Mouse (Mus musculus) CH12.LX (cell line): ENCODE measurements around the gene Fcgr1. TPM values are rescaled to one million over a fixed set of nuclear protein-coding genes. Genes with fewer than 3 reads are reported as not detected.
A peak's percentile ranks its signal among the peaks of the same experiment; 100 is the strongest.

Experiments used
- DNase-seq: peaks from one replicate; pipeline ENCODE4 v3.0.0-alpha.2; 2013; ENCODE audit errors: extremely low read depth
- H3K27ac ChIP-seq: 2 replicates; pipeline ENCODE4 v1.5.1; 2012; ENCODE audit warnings: low read depth, mild to moderate bottlenecking, control low read depth, moderate library complexity; ENCODE audit not compliant: insufficient read depth
- H3K27me3 ChIP-seq: replicated peaks from 2 replicates; pipeline ENCODE3; 2012; ENCODE audit warnings: inconsistent platforms
- H3K36me3 ChIP-seq, 2 experiments: replicated peaks in 1 of 2; 2 replicates each; pipeline versions ENCODE3 to v1.6.1; 2012; ENCODE audit warnings: inconsistent platforms in 1 of 2, low read length in 1 of 2, mild to moderate bottlenecking in 1 of 2, mixed read lengths in 1 of 2, moderate library complexity in 1 of 2; ENCODE audit not compliant: control insufficient read depth in 1 of 2, insufficient read depth in 1 of 2
- H3K4me1 ChIP-seq, 2 experiments: 2 replicates each; pipeline ENCODE4 v1.6.1; 2012; ENCODE audit warnings: inconsistent platforms in 1 of 2, moderate library complexity in 1 of 2; ENCODE audit not compliant: insufficient read depth in 2 of 2, control insufficient read depth in 1 of 2
- H3K4me2 ChIP-seq: 2 replicates; pipeline ENCODE4 v1.6.1; 2012; ENCODE audit warnings: low read depth, mild to moderate bottlenecking, control low read depth; ENCODE audit not compliant: poor library complexity, insufficient read depth, severe bottlenecking
- H3K4me3 ChIP-seq, 3 experiments: fragments of 150-350 bp in 1 of 3; sonication (generic) in 1 of 3; replicated peaks in 1 of 3; 2 replicates each; pipeline versions ENCODE3 to v1.5.1; 2011 to 2012; ENCODE audit warnings: low read depth in 2 of 3, low read length in 2 of 3, mild to moderate bottlenecking in 2 of 3, moderate library complexity in 2 of 3, control low read depth in 1 of 3, improper control_type of control experiment in 1 of 3, inconsistent platforms in 1 of 3, mixed read lengths in 1 of 3; ENCODE audit not compliant: poor library complexity in 1 of 3
- H3K79me2 ChIP-seq: replicated peaks from 2 replicates; pipeline ENCODE4 v1.6.1; 2012; ENCODE audit warnings: mild to moderate bottlenecking, moderate library complexity; ENCODE audit not compliant: control insufficient read depth, poor library complexity, insufficient read depth, severe bottlenecking; ENCODE audit errors: extremely low read depth
- H3K9ac ChIP-seq: 2 replicates; pipeline ENCODE4 v1.6.1; 2012; ENCODE audit warnings: low read depth, mild to moderate bottlenecking, control low read depth, moderate library complexity; ENCODE audit not compliant: insufficient read depth
- H3K9me3 ChIP-seq: replicated peaks from 2 replicates; pipeline ENCODE3; 2012; ENCODE audit warnings: low read length, inconsistent platforms, mixed read lengths
- BHLHE40 ChIP-seq: IDR thresholded peaks from 2 replicates; pipeline ENCODE4 v1.6.1; 2011; ENCODE audit warnings: mild to moderate bottlenecking, low read depth, low read length, improper control_type of control experiment
- CHD1 ChIP-seq: IDR thresholded peaks from 2 replicates; pipeline ENCODE4 v1.6.1; 2012; ENCODE audit warnings: low read depth, low read length, improper control_type of control experiment, inconsistent platforms
- CTCF ChIP-seq, 2 experiments: IDR thresholded peaks in 1 of 2; conservative IDR thresholded peaks in 1 of 2; 2 replicates each; pipeline ENCODE4 v1.5.1; 2011 to 2012; ENCODE audit warnings: low read depth in 2 of 2, low read length in 2 of 2, improper control_type of control experiment in 1 of 2, inconsistent platforms in 1 of 2, mild to moderate bottlenecking in 1 of 2, moderate library complexity in 1 of 2
- ELF1 ChIP-seq: IDR thresholded peaks from 2 replicates; pipeline ENCODE4 v1.6.1; 2014; ENCODE audit warnings: low read depth, mild to moderate bottlenecking, inconsistent platforms, low read length, improper control_type of control experiment
- EP300 ChIP-seq: IDR thresholded peaks from 2 replicates; pipeline ENCODE4 v1.6.1; 2011; ENCODE audit warnings: low read length, improper control_type of control experiment
- ETS1 ChIP-seq: conservative IDR thresholded peaks from 2 replicates; pipeline ENCODE4 v1.6.1; 2012; ENCODE audit warnings: low read depth, mild to moderate bottlenecking, inconsistent platforms, low read length, improper control_type of control experiment, moderate library complexity
- JUN ChIP-seq: IDR thresholded peaks from 2 replicates; pipeline ENCODE4 v1.6.1; 2011; ENCODE audit warnings: low read depth, mild to moderate bottlenecking, low read length, improper control_type of control experiment, moderate library complexity; ENCODE audit not compliant: insufficient read depth
- JUND ChIP-seq: conservative IDR thresholded peaks from 2 replicates; pipeline ENCODE4 v1.6.1; 2011; ENCODE audit warnings: low read depth, low read length, improper control_type of control experiment
- MAZ ChIP-seq: IDR thresholded peaks from 2 replicates; pipeline ENCODE4 v1.6.1; 2012; ENCODE audit warnings: low read depth, mild to moderate bottlenecking, inconsistent platforms, low read length, improper control_type of control experiment, moderate library complexity
- NRF1 ChIP-seq: IDR thresholded peaks from 2 replicates; pipeline ENCODE4 v1.6.1; 2014; ENCODE audit warnings: low read depth, mild to moderate bottlenecking, inconsistent platforms, low read length, improper control_type of control experiment, moderate library complexity
- POLR2A ChIP-seq: IDR thresholded peaks from 2 replicates; pipeline ENCODE4 v1.6.1; 2011; ENCODE audit warnings: low read depth, mild to moderate bottlenecking, improper control_type of control experiment, low read length
- POLR2AphosphoS2 ChIP-seq: IDR thresholded peaks from 2 replicates; pipeline ENCODE4 v1.6.1; 2011; ENCODE audit warnings: low read depth, low read length, improper control_type of control experiment
- SIN3A ChIP-seq: IDR thresholded peaks from 2 replicates; pipeline ENCODE4 v1.6.1; 2012; ENCODE audit warnings: low read length, improper control_type of control experiment, inconsistent platforms
- SMC3 ChIP-seq: IDR thresholded peaks from 2 replicates; pipeline ENCODE4 v1.6.1; 2011; ENCODE audit warnings: low read depth, low read length, improper control_type of control experiment
- TBP ChIP-seq: conservative IDR thresholded peaks from 2 replicates; pipeline ENCODE4 v1.6.1; 2011; ENCODE audit warnings: low read depth, low read length, improper control_type of control experiment
- TCF12 ChIP-seq: IDR thresholded peaks from 2 replicates; pipeline ENCODE4 v1.6.1; 2014; ENCODE audit warnings: low read depth, mild to moderate bottlenecking, inconsistent platforms, low read length, improper control_type of control experiment
- UBTF ChIP-seq: IDR thresholded peaks from 2 replicates; pipeline ENCODE4 v1.6.1; 2012; ENCODE audit warnings: low read depth, mild to moderate bottlenecking, inconsistent platforms, low read length, improper control_type of control experiment, moderate library complexity
- ZC3H11A ChIP-seq: IDR thresholded peaks from 2 replicates; pipeline ENCODE4 v1.6.1; 2012; ENCODE audit warnings: low read depth, mild to moderate bottlenecking, inconsistent platforms, low read length, improper control_type of control experiment
- dilution Hi-C: fragments of 300-500 bp; cut with MboI; formaldehyde crosslinking; loops from 2 replicates; pipeline ENCODE4 v1.14.3; 2020; ENCODE audit warnings: low sequenced_read_pairs; ENCODE audit not compliant: extremely low pct_unique_long_range_greater_than_20kb, extremely low pct_ligation_motif_present
- in situ Hi-C: fragments of 300-500 bp; cut with MboI; formaldehyde crosslinking; loops from 3 replicates; pipeline ENCODE4 v1.14.3; 2019; ENCODE audit warnings: low sequenced_read_pairs, low pct_ligation_motif_present, low pct_unique_long_range_greater_than_20kb, mixed read lengths
- polyA plus RNA-seq: library from polyadenylated mRNA; unstranded; fragments of >175 nt; gene quantifications from 2 replicates; pipeline ENCODE4 v1.2.1, GENCODE M21; 2012; ENCODE audit warnings: low read depth; ENCODE audit not compliant: insufficient read length
- total RNA-seq, 2 experiments: library from RNA; depleted of rRNA; stranded (reverse); fragments of 300-350 nt in 1 of 2; fragments of >200 nt in 1 of 2; gene quantifications; 2 replicates each; pipeline ENCODE4 v1.2.3; 2012 to 2014

The Fcgr1 gene
- total and polyA plus RNA-seq, 3 experiments, result not detected

DNA sequence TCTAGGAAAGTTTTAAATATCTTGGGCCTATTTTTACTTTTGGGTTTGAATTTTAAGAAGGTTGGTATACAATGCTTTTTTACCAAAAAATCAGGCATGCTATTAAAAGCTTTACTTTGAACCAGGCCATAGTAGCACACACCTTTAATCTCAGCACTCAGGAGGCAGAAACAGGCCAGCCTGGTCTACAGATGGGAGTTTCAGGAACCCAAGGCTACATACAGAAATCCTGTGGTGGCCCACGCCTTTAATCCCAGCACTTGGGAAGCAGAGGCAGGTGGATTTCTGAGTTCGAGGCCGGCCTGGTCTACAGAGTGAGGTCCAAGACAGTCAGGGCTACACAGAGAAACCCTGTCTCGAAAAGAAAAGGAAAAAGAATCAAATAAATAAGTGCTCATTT, 26.2 kb downstream of the Fcgr1 start:
- Histone ChIP-seq H3K27me3 (no peaks in the 10 kb centered on the region), H3K4me3 (peak overlapping the region in 1 of 3 experiments; percentile 65), H3K36me3 (no peaks in the 10 kb centered on the region), H3K27ac (peak overlapping the region; percentile 96), H3K4me2 (peak overlapping the region; percentile 83), H3K9ac (peak overlapping the region; percentile 98), H3K79me2 (0 out of 2 replicates have a peak, but pooled peaks cover 10% of the 10 kb centered on the region), H3K9me3 (no peaks in the 10 kb centered on the region), H3K4me1 (peaks cover 0 to 37% of the 10 kb centered on the region in 2 experiments; a peak in 3 of 4 replicates)
- DNase-seq, result no peak
- in situ Hi-C loops (no loop called here), dilution Hi-C loops (no loop called here)
- TF ChIP-seq EP300 (no peak), ZC3H11A (no peak), NRF1 (no peak), SMC3 (no peak), ELF1 (no peak), ETS1 (no peak), BHLHE40 (no peak), POLR2A (no peak; the same call in 1 of the 2 replicates), TBP (no peak), TCF12 (no peak), JUN (no peak), UBTF (no peak), POLR2AphosphoS2 (no peak), CTCF (conservative IDR thresholded peaks at IDR 0.05 in 1 of 2, IDR thresholded peaks at IDR 0.05 in 1 of 2; ENCODE audit: low read depth in 2 of 2, low read length in 2 of 2) (no peak), JUND (no peak)

DNA sequence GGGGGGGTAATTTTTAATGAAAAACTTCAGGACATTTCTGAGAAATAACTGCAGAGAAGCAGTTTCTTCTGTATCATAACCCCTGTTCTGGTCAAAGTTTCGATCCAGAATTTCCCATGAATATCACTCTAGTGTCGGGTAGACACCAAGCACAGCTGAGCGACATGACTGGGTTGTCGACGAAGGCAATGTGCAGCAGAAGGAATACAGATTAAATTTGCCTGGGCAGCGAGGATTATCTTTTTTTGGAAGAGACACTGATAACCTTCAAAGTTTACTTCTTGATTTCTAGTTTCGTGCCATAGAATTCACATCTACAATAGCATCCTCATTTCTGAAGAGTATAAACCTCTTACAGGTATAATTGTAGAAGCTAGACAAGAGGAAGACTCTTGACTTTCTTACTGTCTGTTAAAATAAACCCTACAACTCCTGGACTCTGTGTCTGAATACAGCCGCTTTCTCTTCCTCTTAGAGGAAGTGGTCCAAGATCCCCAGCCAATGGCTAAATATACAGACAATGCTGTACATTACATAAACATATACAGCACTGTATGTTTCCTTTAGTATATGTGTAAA, 27.5 kb downstream of the Fcgr1 start:
- DNase-seq, result no peak
- Histone ChIP-seq H3K9ac (peak overlapping the region; percentile 39; the same call in 1 of the 2 replicates), H3K27ac (peak overlapping the region; percentile 42; the same call in 1 of the 2 replicates)

More for the DNA sequence above, 27.5 kb downstream of the Fcgr1 start:
- Histone ChIP-seq H3K27me3 (no peaks in the 10 kb centered on the region), H3K79me2 (0 out of 2 replicates have a peak, but pooled peaks cover 10% of the 10 kb centered on the region), H3K4me2 (peak overlapping the region; percentile 47; the same call in 1 of the 2 replicates), H3K4me1 (peaks cover 0 to 46% of the 10 kb centered on the region in 2 experiments; a peak in 3 of 4 replicates), H3K4me3 (no peak overlapping the region), H3K9me3 (no peaks in the 10 kb centered on the region), H3K36me3 (no peaks in the 10 kb centered on the region)
- in situ Hi-C loops, result no loop called here
- dilution Hi-C loops, result no loop called here
- TF ChIP-seq SIN3A (no peak), CHD1 (0 out of 2 replicates have a peak, but pooled peaks have one; percentile 41), MAZ (no peak)
